Mouse (Mus musculus): ENCODE results near the gene Ankrd17. TPM values are rescaled to one million over a fixed set of nuclear protein-coding genes. Genes with fewer than 3 reads are reported as not detected.
A peak's percentile ranks its signal among the peaks of the same experiment; 100 is the strongest.

Gene Ankrd17
- total and polyA plus RNA-seq, 2 experiments from 2014 or later = 23.6 to 61.1 TPM

GRCm38 (mm10) chr5:90339953-90340343 lies 26.4 kb downstream of the Ankrd17 start:
- whole genome bisulfite sequencing = 72% methylated on average over 1 of the region's 1 CpGs
- TF ChIP-seq CTCF (IDR thresholded peaks at IDR 0.05) = no peak

GRCm38 (mm10) chr5:90339129-90339952 lies 27.0 kb downstream of the Ankrd17 start:
- 5% methylated on average over 5 of the region's 5 CpGs for WGBS
- ATAC-seq (ENCODE audit: low FRiP score) = peak; percentile 96
- peak overlapping the region; percentile 52 for H3K4me2 ChIP-seq (ENCODE audit: low read depth, low read length, poor library complexity, severe bottlenecking)
- no peaks in the 10 kb centered on the region for H3K27me3 ChIP-seq (ENCODE audit: insufficient read depth, low read length)
- TF ChIP-seq CTCF (IDR thresholded peaks at IDR 0.05) = 0 out of 2 replicates have a peak, but pooled peaks have one; percentile 6
- peak overlapping the region; percentile 76 for H3K27ac ChIP-seq (ENCODE audit: low read depth, low read length)
- DNase-seq (ENCODE audit: low spot score) = peak; percentile 92
- peak overlapping the region; percentile 52 for H3K4me3 ChIP-seq (ENCODE audit: low read depth, low read length)
- no peaks in the 10 kb centered on the region for H3K36me3 ChIP-seq (ENCODE audit: insufficient read depth, low read length)
- peaks cover 6% of the 10 kb centered on the region; the same call in 1 of the 2 replicates for H3K4me1 ChIP-seq (ENCODE audit: insufficient read depth, low read length)
- H3K9ac ChIP-seq (replicated peaks; ENCODE audit: low read length, poor library complexity, severe bottlenecking) = peak overlapping the region; percentile 62
- H3K9me3 ChIP-seq (ENCODE audit: low read length) = no peaks in the 10 kb centered on the region

More at GRCm38 (mm10) chr5:90339953-90340343, 26.4 kb downstream of the Ankrd17 start:
- DNase-seq (ENCODE audit: low spot score) (no peak), ATAC-seq (ENCODE audit: low FRiP score) (peak; percentile 20; the same call in 1 of the 2 replicates)
- H3K4me1 ChIP-seq (ENCODE audit: insufficient read depth, low read length) = peaks cover 6% of the 10 kb centered on the region; the same call in 1 of the 2 replicates
- H3K9me3 ChIP-seq (ENCODE audit: low read length) = no peaks in the 10 kb centered on the region
- no peaks in the 10 kb centered on the region for H3K27me3 ChIP-seq (ENCODE audit: insufficient read depth, low read length)
- H3K4me2 ChIP-seq (ENCODE audit: low read depth, low read length, poor library complexity, severe bottlenecking) = peak overlapping the region; percentile 52
- no peaks in the 10 kb centered on the region for H3K36me3 ChIP-seq (ENCODE audit: insufficient read depth, low read length)
- no peak overlapping the region for H3K27ac ChIP-seq (ENCODE audit: low read depth, low read length)
- no peak overlapping the region for H3K9ac ChIP-seq (replicated peaks; ENCODE audit: low read length, poor library complexity, severe bottlenecking)
- peak overlapping the region; percentile 52; the same call in 1 of the 2 replicates for H3K4me3 ChIP-seq (ENCODE audit: low read depth, low read length)

- H3K9ac ChIP-seq (replicated peaks; ENCODE audit: low read length, poor library complexity, severe bottlenecking) = peak overlapping the region; percentile 44; the same call in 1 of the 2 replicates
- no peaks in the 10 kb centered on the region for H3K27me3 ChIP-seq (ENCODE audit: insufficient read depth, low read length)
- DNase-seq (ENCODE audit: low spot score) (no peak), ATAC-seq (ENCODE audit: low FRiP score) (peak; percentile 32; the same call in 1 of the 2 replicates)
- H3K9me3 ChIP-seq (ENCODE audit: low read length) = no peaks in the 10 kb centered on the region
- peak overlapping the region; percentile 52 for H3K4me3 ChIP-seq (ENCODE audit: low read depth, low read length)
- peak overlapping the region; percentile 26; the same call in 1 of the 2 replicates for H3K27ac ChIP-seq (ENCODE audit: low read depth, low read length)
- 28% methylated on average over 7 of the region's 7 CpGs for WGBS
- H3K4me2 ChIP-seq (ENCODE audit: low read depth, low read length, poor library complexity, severe bottlenecking) = peak overlapping the region; percentile 52
- no peaks in the 10 kb centered on the region for H3K36me3 ChIP-seq (ENCODE audit: insufficient read depth, low read length)
- H3K4me1 ChIP-seq (ENCODE audit: insufficient read depth, low read length) = peaks cover 6% of the 10 kb centered on the region; the same call in 1 of the 2 replicates
- no peak for TF ChIP-seq CTCF (IDR thresholded peaks at IDR 0.05)
Observed at GRCm38 (mm10) chr5:90338177-90339091, 27.9 kb downstream of the Ankrd17 start.

GRCm38 (mm10) chr5:90332478-90332877 lies 33.9 kb downstream of the Ankrd17 start:
- no peak for TF ChIP-seq CTCF (IDR thresholded peaks at IDR 0.05)
- no peak overlapping the region for H3K4me2 ChIP-seq (ENCODE audit: low read depth, low read length, poor library complexity, severe bottlenecking)
- DNase-seq (ENCODE audit: low spot score) (no peak), ATAC-seq (ENCODE audit: low FRiP score) (no peak)
- H3K4me1 ChIP-seq (ENCODE audit: insufficient read depth, low read length) = no peaks in the 10 kb centered on the region
- no peaks in the 10 kb centered on the region for H3K27me3 ChIP-seq (ENCODE audit: insufficient read depth, low read length)
- WGBS = 100% methylated on average over 2 of the region's 2 CpGs
- no peak overlapping the region for H3K4me3 ChIP-seq (ENCODE audit: low read depth, low read length)
- H3K9ac ChIP-seq (replicated peaks; ENCODE audit: low read length, poor library complexity, severe bottlenecking) = no peak overlapping the region
- H3K9me3 ChIP-seq (ENCODE audit: low read length) = no peaks in the 10 kb centered on the region
- H3K27ac ChIP-seq (ENCODE audit: low read depth, low read length) = no peak overlapping the region
- no peaks in the 10 kb centered on the region for H3K36me3 ChIP-seq (ENCODE audit: insufficient read depth, low read length)

GRCm38 (mm10) chr5:90331071-90331470 lies 35.3 kb downstream of the Ankrd17 start:
- Histone ChIP-seq H3K27ac (ENCODE audit: low read depth, low read length) (no peak overlapping the region), H3K4me1 (ENCODE audit: insufficient read depth, low read length) (no peaks in the 10 kb centered on the region), H3K9ac (replicated peaks; ENCODE audit: low read length, poor library complexity, severe bottlenecking) (no peak overlapping the region), H3K27me3 (ENCODE audit: insufficient read depth, low read length) (no peaks in the 10 kb centered on the region), H3K9me3 (ENCODE audit: low read length) (no peaks in the 10 kb centered on the region), H3K36me3 (ENCODE audit: insufficient read depth, low read length) (no peaks in the 10 kb centered on the region), H3K4me2 (ENCODE audit: low read depth, low read length, poor library complexity, severe bottlenecking) (no peak overlapping the region), H3K4me3 (ENCODE audit: low read depth, low read length) (no peak overlapping the region)
- no peak for TF ChIP-seq CTCF (IDR thresholded peaks at IDR 0.05)
- no peak for ATAC-seq (ENCODE audit: low FRiP score)
- 84% methylated on average over 1 of the region's 1 CpGs for WGBS
- DNase-seq (ENCODE audit: low spot score) = no peak

All from midbrain, postnatal 0 days (tissue).